Mouse (Mus musculus) skeletal muscle tissue, postnatal 0 days (tissue): ENCODE measurements around the gene Ythdf2. TPM values are rescaled to one million over a fixed set of nuclear protein-coding genes. Genes with fewer than 3 reads are reported as not detected.

ENCODE experiments used
- microRNA-seq, 2 experiments: library from miRNA; unstranded; fragments of <30 nt; microRNA quantifications; one replicate each; pipeline ENCODE4; 2016
- polyA plus RNA-seq: library from polyadenylated mRNA; unstranded; fragments of >200 nt; fragmentation: Nextera tagmentation; extraction: Ambion mirVana; gene quantifications from 2 replicates; pipeline ENCODE4 v1.2.1, GENCODE M21; 2015

Gene Ythdf2
- 43.1 and 43.5 TPM in 2 replicates for polyA plus RNA-seq

GRCm38 (mm10) chr4:132211953-132212734 is at the start of gene Ythdf2:
Ythdf2 (minus strand) TSS chr4:132212303.

GRCm38 (mm10) chr4:132144080-132144841 is 67.8 kb downstream of the Ythdf2 start, which contains the start of gene Oprd1:
Oprd1 (minus strand) TSS chr4:132144486.

Small RNA genes lying within 50 kb of the gene (microRNA-seq; reads per million reads assigned to microRNA genes)
- gene Gm22033, result 0 reads per million in 2 experiments

Other genes starting within 250 kb of the Ythdf2 start
- 0.16 TPM in 1 of 2 replicates, not detected in the other for gene Gm10300, start 137.6 kb downstream of the Ythdf2 start, polyA plus RNA-seq
- 8.5 and 11.2 TPM in 2 replicates for gene Epb41, start 137.0 kb downstream of the Ythdf2 start, polyA plus RNA-seq
- 0.04 and 0.07 TPM in 2 replicates for gene Oprd1, start 67.8 kb downstream of the Ythdf2 start, polyA plus RNA-seq
- 13.6 and 14.6 TPM in 2 replicates for gene Gmeb1, start 49.3 kb upstream of the Ythdf2 start, polyA plus RNA-seq
- 31.2 and 34.5 TPM in 2 replicates for gene Taf12, start 62.1 kb upstream of the Ythdf2 start, polyA plus RNA-seq
- 1.4 and 1.8 TPM in 2 replicates for gene Rab42, start 91.1 kb upstream of the Ythdf2 start, polyA plus RNA-seq
- 35.2 and 40.5 TPM in 2 replicates for gene Trnau1ap, start 117.2 kb upstream of the Ythdf2 start, polyA plus RNA-seq
- gene Rcc1, start 141.3 kb upstream of the Ythdf2 start, polyA plus RNA-seq, result 20.3 and 21.6 TPM in 2 replicates
- 6.8 and 7.3 TPM in 2 replicates for gene Phactr4, start 210.2 kb upstream of the Ythdf2 start, polyA plus RNA-seq